Mouse (Mus musculus) midbrain, postnatal 0 days (tissue): Measurements from ENCODE around the gene Rbfox1. TPM values are rescaled to one million over a fixed set of nuclear protein-coding genes. Genes with fewer than 3 reads are reported as not detected.

ENCODE experiments used
- ATAC-seq: fragments of 200-750 bp; cut with Nextera tagmentation; 2 replicates; pipeline ENCODE4 v1.8.0; 2017; ENCODE audit warnings: moderate number of reproducible peaks, mild to moderate bottlenecking, moderate TSS enrichment, moderate library complexity; ENCODE audit not compliant: low FRiP score
- DNase-seq: peaks from one replicate; pipeline ENCODE4 v3.0.0-alpha.2; 2015; ENCODE audit warnings: low spot score
- H3K27ac ChIP-seq: fragments of 300-500 bp; sonication (generic); 2 replicates; pipeline ENCODE4 v1.5.1; 2014; ENCODE audit warnings: low read depth, mild to moderate bottlenecking, low read length, mixed read lengths
- H3K27me3 ChIP-seq: fragments of 300-500 bp; sonication (generic); 2 replicates; pipeline ENCODE4 v1.6.1; 2014; ENCODE audit warnings: low read length, control low read depth, mixed read lengths; ENCODE audit not compliant: insufficient read depth
- H3K36me3 ChIP-seq: fragments of 300-500 bp; sonication (generic); 2 replicates; pipeline ENCODE4 v1.6.1; 2014; ENCODE audit warnings: low read length, control low read depth, mixed read lengths; ENCODE audit not compliant: insufficient read depth
- H3K4me1 ChIP-seq: fragments of 300-500 bp; sonication (generic); 2 replicates; pipeline ENCODE4 v1.6.1; 2014; ENCODE audit warnings: mild to moderate bottlenecking, control low read depth, antibody characterized with exemption, low read length, mixed read lengths; ENCODE audit not compliant: insufficient read depth
- H3K4me2 ChIP-seq: fragments of 300-500 bp; sonication (generic); 2 replicates; pipeline ENCODE4 v1.6.1; 2014; ENCODE audit warnings: low read depth, mild to moderate bottlenecking, low read length, mixed read lengths; ENCODE audit not compliant: poor library complexity, severe bottlenecking
- H3K4me3 ChIP-seq: fragments of 300-500 bp; sonication (generic); 2 replicates; pipeline ENCODE4 v1.5.1; 2014; ENCODE audit warnings: low read depth, mild to moderate bottlenecking, low read length, moderate library complexity
- H3K9ac ChIP-seq: fragments of 300-500 bp; sonication (generic); replicated peaks from 2 replicates; pipeline ENCODE4 v1.6.1; 2014; ENCODE audit warnings: mild to moderate bottlenecking, low read length, moderate library complexity, mixed read lengths; ENCODE audit not compliant: poor library complexity, severe bottlenecking
- H3K9me3 ChIP-seq: fragments of 300-500 bp; sonication (generic); 2 replicates; pipeline ENCODE4 v1.6.1; 2016; ENCODE audit warnings: low read length, control low read depth
- CTCF ChIP-seq: IDR thresholded peaks from 2 replicates; pipeline ENCODE4 v1.5.1; 2016; ENCODE audit warnings: antibody characterized with exemption, mild to moderate bottlenecking
- WGBS: fragments of 180-500 bp; shearing (Covaris S2); extraction: QIAGEN DNeasy Blood & Tissue Kit; methylation state at CpG from one replicate; pipeline ENCODE4 v1.1.7; 2014; 5-methylcytosine and 5-hydroxymethylcytosine counted together
- polyA plus RNA-seq: library from polyadenylated mRNA; unstranded; fragments of >200 nt; fragmentation: Nextera tagmentation; extraction: Ambion mirVana; gene quantifications from 2 replicates; pipeline ENCODE4 v1.2.1, GENCODE M21; 2015
- total RNA-seq: library from RNA; depleted of rRNA; stranded (reverse); fragments of >200 nt; gene quantifications from 2 replicates; pipeline ENCODE4 v1.2.3, GENCODE M21; 2014

The Rbfox1 gene
- total and polyA plus RNA-seq, 2 experiments from 2014 or later: 142 to 242 TPM

- H3K36me3 ChIP-seq: no peaks in the 10 kb centered on the region
- DNase-seq (no peak), ATAC-seq (no peak)
- no peak overlapping the region for H3K27ac ChIP-seq
- H3K4me1 ChIP-seq: no peaks in the 10 kb centered on the region
- H3K9me3 ChIP-seq: no peaks in the 10 kb centered on the region
- WGBS: 74% methylated on average over 5 of the region's 5 CpGs
- no peak overlapping the region for H3K4me3 ChIP-seq
- H3K4me2 ChIP-seq: no peak overlapping the region
- TF ChIP-seq CTCF: no peak
- H3K9ac ChIP-seq: no peak overlapping the region
- no peaks in the 10 kb centered on the region for H3K27me3 ChIP-seq
Observed at GRCm38 (mm10) chr16:7103301-7103700, 1218.1 kb downstream of the Rbfox1 start.

- H3K36me3 ChIP-seq: no peaks in the 10 kb centered on the region
- H3K9me3 ChIP-seq: no peaks in the 10 kb centered on the region
- no peak overlapping the region for H3K27ac ChIP-seq
- H3K4me2 ChIP-seq: no peak overlapping the region
- peak; percentile 24 for DNase-seq
- no peak overlapping the region for H3K9ac ChIP-seq
- WGBS: 56% methylated on average over 5 of the region's 5 CpGs
- no peak for ATAC-seq
- no peaks in the 10 kb centered on the region for H3K4me1 ChIP-seq
- H3K27me3 ChIP-seq: no peaks in the 10 kb centered on the region
- no peak overlapping the region for H3K4me3 ChIP-seq
- no peak for TF ChIP-seq CTCF
Observed at GRCm38 (mm10) chr16:7106450-7107015, 1221.4 kb downstream of the Rbfox1 start.

GRCm38 (mm10) chr16:7115945-7116344 is 1230.8 kb downstream of the Rbfox1 start:
- 69% methylated on average over 3 of the region's 3 CpGs for WGBS
- Histone ChIP-seq H3K4me1 (no peaks in the 10 kb centered on the region), H3K27me3 (no peaks in the 10 kb centered on the region), H3K4me3 (no peak overlapping the region), H3K9me3 (no peaks in the 10 kb centered on the region), H3K27ac (0 out of 2 replicates have a peak overlapping the region, but pooled peaks have one; percentile 6), H3K4me2 (no peak overlapping the region), H3K9ac (no peak overlapping the region), H3K36me3 (no peaks in the 10 kb centered on the region)
- no peak for ATAC-seq
- TF ChIP-seq CTCF: no peak
- DNase-seq: no peak

- Histone ChIP-seq H3K9me3 (no peaks in the 10 kb centered on the region), H3K4me1 (no peaks in the 10 kb centered on the region), H3K4me2 (no peak overlapping the region), H3K9ac (no peak overlapping the region), H3K27ac (no peak overlapping the region), H3K27me3 (no peaks in the 10 kb centered on the region), H3K36me3 (no peaks in the 10 kb centered on the region), H3K4me3 (no peak overlapping the region)
- DNase-seq (no peak), ATAC-seq (no peak)
- 92% methylated on average over 5 of the region's 5 CpGs for WGBS
- no peak for TF ChIP-seq CTCF
Observed at GRCm38 (mm10) chr16:7129591-7129990, 1244.4 kb downstream of the Rbfox1 start.

- WGBS: 63% methylated on average over 1 of the region's 1 CpGs
- Histone ChIP-seq H3K4me1 (0 out of 2 replicates have a peak, but pooled peaks cover 3% of the 10 kb centered on the region), H3K36me3 (no peaks in the 10 kb centered on the region), H3K9ac (no peak overlapping the region), H3K27ac (no peak overlapping the region), H3K4me3 (no peak overlapping the region), H3K9me3 (no peaks in the 10 kb centered on the region), H3K27me3 (no peaks in the 10 kb centered on the region), H3K4me2 (no peak overlapping the region)
- ATAC-seq (no peak), DNase-seq (no peak)
- TF ChIP-seq CTCF: no peak
Observed at GRCm38 (mm10) chr16:7132434-7132833, 1247.3 kb downstream of the Rbfox1 start.

GRCm38 (mm10) chr16:7136971-7137370 is 1251.8 kb downstream of the Rbfox1 start:
- no peak overlapping the region for H3K4me2 ChIP-seq
- no peak overlapping the region for H3K27ac ChIP-seq
- DNase-seq (peak; percentile 71), ATAC-seq (no peak)
- H3K9me3 ChIP-seq: no peaks in the 10 kb centered on the region
- H3K36me3 ChIP-seq: no peaks in the 10 kb centered on the region
- peak; percentile 79 for TF ChIP-seq CTCF
- H3K4me3 ChIP-seq: no peak overlapping the region
- 30% methylated on average over 1 of the region's 1 CpGs for WGBS
- H3K27me3 ChIP-seq: no peaks in the 10 kb centered on the region
- H3K9ac ChIP-seq: no peak overlapping the region
- H3K4me1 ChIP-seq: peaks cover 9% of the 10 kb centered on the region; the same call in 1 of the 2 replicates
